Mouse (Mus musculus): ENCODE measurements around the gene Chchd6. TPM values are rescaled to one million over a fixed set of nuclear protein-coding genes. Genes with fewer than 3 reads are reported as not detected.

Chchd6 gene
- polyA plus RNA-seq, 2 experiments, result 12.1 to 16.3 TPM

- Histone ChIP-seq H3K27me3 (ENCODE audit: control insufficient read depth, insufficient read depth, low read length) (no peaks in the 10 kb centered on the region), H3K27ac (no peak overlapping the region), H3K4me3 (ENCODE audit: insufficient read depth in 1 of 2, low read depth in 2 of 2, low read length in 2 of 2) (no peak overlapping the region), H3K36me3 (replicated peaks; ENCODE audit: control insufficient read depth, insufficient read depth, low read depth) (no peaks in the 10 kb centered on the region), H3K4me2 (ENCODE audit: low read depth) (no peak overlapping the region), H3K9me3 (ENCODE audit: control insufficient read depth, low read length) (no peaks in the 10 kb centered on the region), H3K9ac (replicated peaks) (no peak overlapping the region), H3K4me1 (replicated peaks; ENCODE audit: control insufficient read depth in 2 of 2, insufficient read depth in 2 of 2, low read length in 1 of 2) (no peaks in the 10 kb centered on the region)
- TF ChIP-seq EP300 (IDR thresholded peaks at IDR 0.05; ENCODE audit: low read depth) (no peak), CTCF (IDR thresholded peaks at IDR 0.05; ENCODE audit: low read depth) (no peak)
- 22% methylated on average over 1 of the region's 1 CpGs for WGBS (ENCODE audit: insufficient replicate concordance)
- DNase-seq (ENCODE audit: low read depth in 3 of 3, low spot score in 3 of 3), result no peak
- ATAC-seq (ENCODE audit: insufficient read depth), result no peak
Observed at GRCm38 (mm10) chr6:89489533-89489932, 105.9 kb downstream of the Chchd6 start.

- WGBS (ENCODE audit: insufficient replicate concordance), result 43% methylated on average over 4 of the region's 4 CpGs
- Histone ChIP-seq H3K4me1 (replicated peaks; ENCODE audit: control insufficient read depth in 2 of 2, insufficient read depth in 2 of 2, low read length in 1 of 2) (no peaks in the 10 kb centered on the region), H3K9ac (replicated peaks) (no peak overlapping the region), H3K9me3 (ENCODE audit: control insufficient read depth, low read length) (no peaks in the 10 kb centered on the region), H3K4me2 (ENCODE audit: low read depth) (no peak overlapping the region), H3K27me3 (ENCODE audit: control insufficient read depth, insufficient read depth, low read length) (no peaks in the 10 kb centered on the region), H3K36me3 (replicated peaks; ENCODE audit: control insufficient read depth, insufficient read depth, low read depth) (no peaks in the 10 kb centered on the region), H3K27ac (no peak overlapping the region), H3K4me3 (ENCODE audit: insufficient read depth in 1 of 2, low read depth in 2 of 2, low read length in 2 of 2) (no peak overlapping the region)
- no peak for ATAC-seq (ENCODE audit: insufficient read depth)
- TF ChIP-seq EP300 (IDR thresholded peaks at IDR 0.05; ENCODE audit: low read depth) (no peak), CTCF (IDR thresholded peaks at IDR 0.05; ENCODE audit: low read depth) (no peak)
- DNase-seq (ENCODE audit: low read depth in 3 of 3, low spot score in 3 of 3), result no peak
Observed at GRCm38 (mm10) chr6:89486055-89486454, 109.4 kb downstream of the Chchd6 start.

- Histone ChIP-seq H3K9me3 (ENCODE audit: control insufficient read depth, low read length) (no peaks in the 10 kb centered on the region), H3K9ac (replicated peaks) (no peak overlapping the region), H3K27me3 (ENCODE audit: control insufficient read depth, insufficient read depth, low read length) (no peaks in the 10 kb centered on the region), H3K4me1 (replicated peaks; ENCODE audit: control insufficient read depth in 2 of 2, insufficient read depth in 2 of 2, low read length in 1 of 2) (no peaks in the 10 kb centered on the region), H3K4me3 (ENCODE audit: insufficient read depth in 1 of 2, low read depth in 2 of 2, low read length in 2 of 2) (no peak overlapping the region), H3K27ac (no peak overlapping the region), H3K36me3 (replicated peaks; ENCODE audit: control insufficient read depth, insufficient read depth, low read depth) (no peaks in the 10 kb centered on the region), H3K4me2 (ENCODE audit: low read depth) (no peak overlapping the region)
- WGBS (ENCODE audit: insufficient replicate concordance), result 52% methylated on average over 4 of the region's 4 CpGs
- ATAC-seq (ENCODE audit: insufficient read depth) (no peak), DNase-seq (ENCODE audit: low read depth in 3 of 3, low spot score in 3 of 3) (no peak)
- TF ChIP-seq CTCF (IDR thresholded peaks at IDR 0.05; ENCODE audit: low read depth), result no peak
- no peak for TF ChIP-seq EP300 (IDR thresholded peaks at IDR 0.05; ENCODE audit: low read depth)
Observed at GRCm38 (mm10) chr6:89481192-89481591, 114.3 kb downstream of the Chchd6 start.

DNA sequence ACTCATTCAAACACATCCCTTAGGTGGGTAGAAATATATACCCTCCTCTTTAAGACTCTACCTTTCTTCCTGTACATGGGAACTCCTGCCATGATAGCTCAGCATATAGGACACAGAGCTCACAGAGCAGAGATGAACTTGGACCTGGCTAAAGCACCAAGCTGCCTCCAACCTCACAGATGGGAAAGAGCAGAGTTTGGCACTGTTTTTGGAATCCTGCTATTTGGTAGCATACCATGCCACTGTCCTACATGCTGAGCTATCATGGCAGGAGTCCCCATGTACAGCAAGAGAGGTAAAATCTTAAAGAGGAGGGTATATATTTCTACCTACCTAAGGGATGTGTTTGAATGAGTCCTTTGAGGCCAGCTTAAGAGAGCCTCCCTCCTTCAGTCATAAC, 127.5 kb downstream of the Chchd6 start:
- Histone ChIP-seq H3K9ac (replicated peaks) (no peak overlapping the region), H3K4me1 (replicated peaks; ENCODE audit: control insufficient read depth in 2 of 2, insufficient read depth in 2 of 2, low read length in 1 of 2) (no peaks in the 10 kb centered on the region), H3K9me3 (ENCODE audit: control insufficient read depth, low read length) (no peaks in the 10 kb centered on the region), H3K36me3 (replicated peaks; ENCODE audit: control insufficient read depth, insufficient read depth, low read depth) (no peaks in the 10 kb centered on the region), H3K4me3 (ENCODE audit: insufficient read depth in 1 of 2, low read depth in 2 of 2, low read length in 2 of 2) (no peak overlapping the region), H3K27ac (no peak overlapping the region), H3K27me3 (ENCODE audit: control insufficient read depth, insufficient read depth, low read length) (no peaks in the 10 kb centered on the region), H3K4me2 (ENCODE audit: low read depth) (no peak overlapping the region)
- no peak for ATAC-seq (ENCODE audit: insufficient read depth)
- TF ChIP-seq CTCF (IDR thresholded peaks at IDR 0.05; ENCODE audit: low read depth) (no peak), EP300 (IDR thresholded peaks at IDR 0.05; ENCODE audit: low read depth) (no peak)
- DNase-seq (ENCODE audit: low read depth in 3 of 3, low spot score in 3 of 3), result no peak

DNA sequence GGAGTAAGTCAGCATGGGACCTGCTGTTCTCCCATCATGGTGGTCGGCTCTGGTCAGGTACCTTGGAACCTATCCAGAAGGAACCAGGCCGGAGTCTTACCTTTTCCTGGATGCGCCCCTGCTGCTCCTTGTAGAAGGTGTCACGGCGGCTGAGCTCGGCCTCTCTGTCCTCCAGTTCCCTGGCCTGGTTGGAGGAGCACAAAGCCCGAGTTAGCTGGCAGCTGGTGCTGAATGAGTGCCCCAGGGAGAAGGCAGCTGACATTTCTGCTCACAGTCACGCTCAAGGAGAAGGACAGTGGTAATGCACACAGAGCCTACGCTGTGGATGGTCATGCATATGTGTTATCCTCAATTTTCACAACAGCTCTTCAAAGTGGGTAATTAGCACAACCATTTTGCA, 128.2 kb downstream of the Chchd6 start:
- Histone ChIP-seq H3K9me3 (ENCODE audit: control insufficient read depth, low read length) (no peaks in the 10 kb centered on the region), H3K4me2 (ENCODE audit: low read depth) (no peak overlapping the region), H3K4me1 (replicated peaks; ENCODE audit: control insufficient read depth in 2 of 2, insufficient read depth in 2 of 2, low read length in 1 of 2) (no peaks in the 10 kb centered on the region), H3K27me3 (ENCODE audit: control insufficient read depth, insufficient read depth, low read length) (no peaks in the 10 kb centered on the region), H3K36me3 (replicated peaks; ENCODE audit: control insufficient read depth, insufficient read depth, low read depth) (no peaks in the 10 kb centered on the region), H3K9ac (replicated peaks) (no peak overlapping the region), H3K27ac (no peak overlapping the region), H3K4me3 (ENCODE audit: insufficient read depth in 1 of 2, low read depth in 2 of 2, low read length in 2 of 2) (no peak overlapping the region)
- no peak for ATAC-seq (ENCODE audit: insufficient read depth)
- no peak for DNase-seq (ENCODE audit: low read depth in 3 of 3, low spot score in 3 of 3)
- 72% methylated on average over 9 of the region's 9 CpGs for WGBS (ENCODE audit: insufficient replicate concordance)
- TF ChIP-seq CTCF (IDR thresholded peaks at IDR 0.05; ENCODE audit: low read depth) (no peak), EP300 (IDR thresholded peaks at IDR 0.05; ENCODE audit: low read depth) (no peak)
